Mouse (Mus musculus): ENCODE data around the gene Ndufs2. TPM values are rescaled to one million over a fixed set of nuclear protein-coding genes. Genes with fewer than 3 reads are reported as not detected.

The Ndufs2 gene
- 215 and 221 TPM in 2 replicates for polyA plus RNA-seq (2015; fragmentation: Nextera tagmentation; extraction: Ambion mirVana)

- Histone ChIP-seq H3K27me3 (no peaks in the 10 kb centered on the region), H3K27ac (replicated peaks) (peak within 1 kb of the TSS; percentile 85), H3K4me3 (peak within 1 kb of the TSS; percentile 32), H3K9me3 (no peaks in the 10 kb centered on the region), H3K4me1 (peaks cover 56% of the 10 kb centered on the region), H3K4me2 (replicated peaks) (peak within 1 kb of the TSS; percentile 47), H3K36me3 (no peaks in the 10 kb centered on the region), H3K9ac (replicated peaks) (peak within 1 kb of the TSS; percentile 41)
- peak; percentile 32 for ATAC-seq (replicated peaks)
- 18% methylated on average over 26 of the region's 26 CpGs for WGBS
These were observed at the start of gene Ndufs2 for GRCm38 (mm10) chr1:171250680-171251593. TSS of gene Ndufs2 (minus strand) at chr1:171251388.

GRCm38 (mm10) chr1:171298226-171298625 lies 47.0 kb upstream of the Ndufs2 start:
- ATAC-seq (replicated peaks) = no peak
- Histone ChIP-seq H3K4me2 (replicated peaks) (no peak overlapping the region), H3K9me3 (no peaks in the 10 kb centered on the region), H3K27me3 (peaks cover 17% of the 10 kb centered on the region; the same call in 1 of the 2 replicates), H3K4me3 (no peak overlapping the region), H3K9ac (replicated peaks) (no peak overlapping the region), H3K36me3 (no peaks in the 10 kb centered on the region), H3K4me1 (peaks cover 8% of the 10 kb centered on the region), H3K27ac (replicated peaks) (no peak overlapping the region)
- 65% methylated on average over 3 of the region's 3 CpGs for WGBS

GRCm38 (mm10) chr1:171295063-171295402 lies 43.8 kb upstream of the Ndufs2 start:
- H3K4me3 ChIP-seq = peak overlapping the region; percentile 74
- no peaks in the 10 kb centered on the region for H3K9me3 ChIP-seq
- H3K9ac ChIP-seq (replicated peaks) = peak overlapping the region; percentile 85
- peaks cover 9% of the 10 kb centered on the region for H3K4me1 ChIP-seq
- peaks cover 17% of the 10 kb centered on the region; the same call in 1 of the 2 replicates for H3K27me3 ChIP-seq
- peak overlapping the region; percentile 93 for H3K27ac ChIP-seq (replicated peaks)
- peak; percentile 39 for ATAC-seq (replicated peaks)
- WGBS = 19% methylated on average over 3 of the region's 3 CpGs
- H3K4me2 ChIP-seq (replicated peaks) = peak overlapping the region; percentile 65
- H3K36me3 ChIP-seq = no peaks in the 10 kb centered on the region

GRCm38 (mm10) chr1:171294298-171295062 lies 43.3 kb upstream of the Ndufs2 start, which contains the start of gene Ufc1:
TSS of gene Ufc1 (minus strand) at chr1:171295024.
- WGBS = under 1% methylated on average over 42 of the region's 42 CpGs
- peak; percentile 82 for ATAC-seq (replicated peaks)
- no peaks in the 10 kb centered on the region for H3K9me3 ChIP-seq
- H3K4me2 ChIP-seq (replicated peaks) = peak within 1 kb of the TSS; percentile 65
- H3K36me3 ChIP-seq = 0 out of 2 replicates have a peak, but pooled peaks cover 4% of the 10 kb centered on the region
- H3K4me1 ChIP-seq = peaks cover 9% of the 10 kb centered on the region
- H3K27me3 ChIP-seq = peaks cover 17% of the 10 kb centered on the region; the same call in 1 of the 2 replicates
- H3K9ac ChIP-seq (replicated peaks) = peak within 1 kb of the TSS; percentile 85
- peak within 1 kb of the TSS; percentile 93 for H3K27ac ChIP-seq (replicated peaks)
- H3K4me3 ChIP-seq = peak within 1 kb of the TSS; percentile 74

DNA sequence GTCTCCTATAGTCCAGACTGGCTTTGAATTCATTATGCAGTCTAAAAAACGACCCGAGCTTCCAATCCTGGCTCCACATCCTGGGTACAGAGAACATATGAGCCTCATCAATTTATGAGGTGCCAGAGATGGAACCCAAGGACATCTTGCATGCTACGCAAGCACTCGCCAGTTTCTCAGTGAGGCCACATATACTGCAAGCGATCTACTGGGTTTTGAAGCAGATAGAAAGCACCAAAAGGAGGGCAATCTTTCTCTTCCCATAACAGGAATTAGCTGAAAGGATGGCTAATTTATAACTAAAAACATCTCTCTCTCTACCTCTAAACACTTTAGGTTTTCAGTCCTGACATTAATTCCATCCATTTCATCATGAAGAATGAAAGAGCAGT lies 42.7 kb upstream of the Ndufs2 start:
- peaks cover 17% of the 10 kb centered on the region; the same call in 1 of the 2 replicates for H3K27me3 ChIP-seq
- WGBS = 37% methylated on average over 5 of the region's 5 CpGs
- H3K4me2 ChIP-seq (replicated peaks) = peak overlapping the region; percentile 65
- peak overlapping the region; percentile 74 for H3K4me3 ChIP-seq
- peaks cover 9% of the 10 kb centered on the region for H3K4me1 ChIP-seq
- peak overlapping the region; percentile 85 for H3K9ac ChIP-seq (replicated peaks)
- peaks cover 10% of the 10 kb centered on the region; the same call in 1 of the 2 replicates for H3K36me3 ChIP-seq
- H3K27ac ChIP-seq (replicated peaks) = peak overlapping the region; percentile 93
- no peak for ATAC-seq (replicated peaks)
- no peaks in the 10 kb centered on the region for H3K9me3 ChIP-seq

DNA sequence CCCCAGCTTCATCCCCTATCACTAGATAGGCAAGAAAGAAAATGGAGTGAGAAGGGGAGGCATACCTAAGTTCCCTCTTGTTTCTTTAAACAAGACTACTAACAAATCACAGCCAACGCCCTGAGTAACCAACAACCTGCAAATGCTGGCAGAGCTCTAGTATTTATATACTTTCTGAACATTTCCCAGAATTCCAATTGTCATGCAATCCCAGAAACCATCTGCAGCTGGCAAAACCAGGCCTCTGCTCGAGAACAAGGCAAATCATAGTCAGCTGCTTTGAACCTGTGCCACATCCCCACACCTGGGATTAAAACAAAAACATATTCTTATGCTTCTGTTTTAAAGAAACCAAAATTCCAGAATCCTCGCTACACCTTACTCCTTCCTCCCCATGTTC lies 42.2 kb upstream of the Ndufs2 start:
- ATAC-seq (replicated peaks) = no peak
- Histone ChIP-seq H3K27ac (replicated peaks) (no peak overlapping the region), H3K27me3 (peaks cover 14% of the 10 kb centered on the region; the same call in 1 of the 2 replicates), H3K9me3 (no peaks in the 10 kb centered on the region), H3K9ac (replicated peaks) (0 out of 2 replicates have a peak overlapping the region, but pooled peaks have one; percentile 85), H3K4me3 (peak overlapping the region; percentile 74), H3K4me2 (replicated peaks) (peak overlapping the region; percentile 65; the same call in 1 of the 2 replicates), H3K36me3 (peaks cover 14% of the 10 kb centered on the region; the same call in 1 of the 2 replicates), H3K4me1 (peaks cover 10% of the 10 kb centered on the region)
- WGBS = 91% methylated on average over 3 of the region's 3 CpGs

GRCm38 (mm10) chr1:171288328-171288727 lies 37.1 kb upstream of the Ndufs2 start:
- peaks cover 30% of the 10 kb centered on the region for H3K36me3 ChIP-seq
- H3K9me3 ChIP-seq = no peaks in the 10 kb centered on the region
- peak overlapping the region; percentile 52 for H3K4me2 ChIP-seq (replicated peaks)
- WGBS = 65% methylated on average over 4 of the region's 4 CpGs
- peak overlapping the region; percentile 92 for H3K27ac ChIP-seq (replicated peaks)
- no peak for ATAC-seq (replicated peaks)
- no peaks in the 10 kb centered on the region for H3K27me3 ChIP-seq
- H3K4me1 ChIP-seq = peaks cover 29% of the 10 kb centered on the region
- peak overlapping the region; percentile 88; the same call in 1 of the 2 replicates for H3K9ac ChIP-seq (replicated peaks)
- H3K4me3 ChIP-seq = peak overlapping the region; percentile 74; the same call in 1 of the 2 replicates

GRCm38 (mm10) chr1:171287136-171288081 lies 36.2 kb upstream of the Ndufs2 start, which contains the start of gene Usp21:
TSS of gene Usp21 (minus strand) at chr1:171287991.
- Histone ChIP-seq H3K4me1 (peaks cover 26% of the 10 kb centered on the region), H3K9ac (replicated peaks) (peak within 1 kb of the TSS; percentile 88), H3K9me3 (no peaks in the 10 kb centered on the region), H3K36me3 (peaks cover 35% of the 10 kb centered on the region), H3K4me2 (replicated peaks) (peak within 1 kb of the TSS; percentile 52), H3K27ac (replicated peaks) (peak within 1 kb of the TSS; percentile 92), H3K27me3 (no peaks in the 10 kb centered on the region), H3K4me3 (peak within 1 kb of the TSS; percentile 74)
- WGBS = under 1% methylated on average over 49 of the region's 49 CpGs
- peak; percentile 95 for ATAC-seq (replicated peaks)

DNA sequence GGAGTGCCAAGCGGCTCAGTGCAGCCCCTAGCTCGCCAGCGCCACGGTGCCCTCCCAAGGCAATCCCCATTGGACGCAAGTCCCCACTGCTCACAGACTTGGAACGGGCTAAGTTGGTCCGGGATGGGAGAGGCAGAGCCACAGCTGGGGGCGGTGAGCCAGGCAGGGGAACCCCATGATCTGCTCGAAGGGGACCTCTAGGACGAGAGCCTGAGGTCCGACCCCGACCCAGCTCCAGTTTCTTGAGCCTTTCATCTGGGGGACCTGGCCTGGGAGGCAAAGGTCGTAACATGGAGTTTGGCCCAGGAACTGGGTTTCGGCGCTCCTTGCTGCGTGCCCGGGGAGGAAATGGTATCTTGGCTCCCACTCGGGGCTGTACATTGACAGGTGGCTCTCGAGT lies 35.3 kb upstream of the Ndufs2 start:
- Histone ChIP-seq H3K4me1 (peaks cover 32% of the 10 kb centered on the region), H3K27ac (replicated peaks) (no peak overlapping the region), H3K9ac (replicated peaks) (peak overlapping the region; percentile 88; the same call in 1 of the 2 replicates), H3K27me3 (no peaks in the 10 kb centered on the region), H3K4me2 (replicated peaks) (peak overlapping the region; percentile 52), H3K36me3 (peaks cover 37% of the 10 kb centered on the region), H3K4me3 (peak overlapping the region; percentile 74), H3K9me3 (no peaks in the 10 kb centered on the region)
- WGBS = 87% methylated on average over 19 of the region's 19 CpGs
- ATAC-seq (replicated peaks) = no peak

DNA sequence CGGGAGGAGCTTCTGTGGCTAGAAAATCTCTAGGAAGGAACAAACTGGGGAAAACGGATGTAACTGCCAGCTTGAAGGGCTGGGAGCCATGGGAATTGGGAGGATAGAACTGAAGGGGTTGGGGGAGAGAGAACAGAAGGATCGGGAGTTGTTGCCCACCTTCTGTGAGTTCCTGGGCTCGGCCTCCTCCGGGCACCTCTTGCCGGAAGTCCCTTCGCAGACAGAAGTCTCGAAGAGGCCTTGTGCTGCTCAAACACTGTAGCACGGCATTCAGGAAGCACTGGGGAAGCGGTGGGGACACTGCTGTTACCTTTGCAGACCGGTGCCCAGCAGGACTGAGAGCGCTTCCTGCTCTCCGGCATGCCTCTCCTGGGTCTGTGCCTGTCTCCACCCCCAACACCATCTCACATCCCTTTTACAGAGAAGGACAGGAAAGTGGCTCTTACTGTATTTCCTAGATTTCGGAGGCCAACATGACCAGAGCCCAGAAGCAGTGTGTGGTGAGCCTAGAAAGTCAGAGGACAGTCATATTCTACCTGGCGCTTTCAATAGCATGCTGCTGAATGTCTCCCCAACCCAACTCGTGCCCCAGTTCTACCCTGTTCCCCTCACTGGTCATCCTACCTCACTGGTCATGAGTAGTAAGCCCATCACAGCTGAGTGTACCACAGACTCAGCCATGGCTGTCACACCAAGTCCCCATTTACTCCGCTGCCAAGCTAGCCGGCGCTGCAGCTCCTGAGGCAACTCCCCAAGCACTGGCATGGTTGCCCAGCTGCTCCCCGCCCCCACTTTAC lies 34.1 kb upstream of the Ndufs2 start:
- H3K4me3 ChIP-seq = no peak overlapping the region
- no peak overlapping the region for H3K9ac ChIP-seq (replicated peaks)
- H3K27ac ChIP-seq (replicated peaks) = no peak overlapping the region
- peaks cover 40% of the 10 kb centered on the region for H3K4me1 ChIP-seq
- no peak for ATAC-seq (replicated peaks)
- H3K27me3 ChIP-seq = no peaks in the 10 kb centered on the region
- 89% methylated on average over 20 of the region's 20 CpGs for WGBS
- no peaks in the 10 kb centered on the region for H3K9me3 ChIP-seq
- no peak overlapping the region for H3K4me2 ChIP-seq (replicated peaks)
- peaks cover 37% of the 10 kb centered on the region for H3K36me3 ChIP-seq
